Mouse (Mus musculus) thymus, adult 2 months (tissue): ENCODE results near the gene Dcps. TPM values are rescaled to one million over a fixed set of nuclear protein-coding genes. Genes with fewer than 3 reads are reported as not detected.
"Not testable (repeated sequence)": the region's sequence is repeated elsewhere in the genome, so short reads cannot be mapped to it uniquely, and the experiment has no call there.

Experiments used
- DNase-seq: peaks from one replicate; pipeline ENCODE4 v3.0.0; 2021
- H3K27ac ChIP-seq: fragments of 200-500 bp; 2 replicates; pipeline ENCODE4 v1.5.1; 2012; ENCODE audit warnings: low read length, control low read depth; ENCODE audit not compliant: control insufficient read depth, insufficient read depth
- H3K27me3 ChIP-seq: fragments of 200-500 bp; 2 replicates; pipeline ENCODE4 v1.6.1; 2012; ENCODE audit warnings: mild to moderate bottlenecking, low read length, moderate library complexity, mixed read lengths; ENCODE audit not compliant: control insufficient read depth, insufficient read depth
- H3K36me3 ChIP-seq: fragments of 200-500 bp; 2 replicates; pipeline ENCODE4 v1.6.1; 2012; ENCODE audit warnings: mild to moderate bottlenecking, low read length, moderate library complexity; ENCODE audit not compliant: control insufficient read depth, insufficient read depth
- H3K4me1 ChIP-seq: fragments of 200-500 bp; replicated peaks from 2 replicates; pipeline ENCODE4 v1.6.1; 2012; ENCODE audit warnings: low read length; ENCODE audit not compliant: control insufficient read depth, insufficient read depth
- H3K4me3 ChIP-seq: fragments of 200-500 bp; 2 replicates; pipeline ENCODE4 v1.5.1; 2012; ENCODE audit warnings: mild to moderate bottlenecking, low read length, control low read depth, moderate library complexity; ENCODE audit not compliant: control insufficient read depth, insufficient read depth
- CTCF ChIP-seq: fragments of 200-500 bp; IDR thresholded peaks from 2 replicates; pipeline ENCODE4 v1.5.1; 2012; ENCODE audit warnings: mild to moderate bottlenecking, control low read depth, low read length, moderate library complexity, borderline replicate concordance; ENCODE audit not compliant: control insufficient read depth, poor library complexity, insufficient read depth; ENCODE audit errors: extremely low read depth
- POLR2A ChIP-seq: fragments of 200-500 bp; IDR thresholded peaks from 2 replicates; pipeline ENCODE4 v1.6.1; 2012; ENCODE audit warnings: mild to moderate bottlenecking, low read length, control low read depth, moderate library complexity; ENCODE audit not compliant: control insufficient read depth, poor library complexity, insufficient read depth; ENCODE audit errors: extremely low read depth
- WGBS: fragments of 180-500 bp; shearing (Covaris S2); methylation state at CpG from one replicate; pipeline ENCODE4 v1.1.7; 2018; 5-methylcytosine and 5-hydroxymethylcytosine counted together
- polyA plus RNA-seq: library from polyadenylated mRNA; depleted of rRNA; stranded (reverse); fragments of >200 nt; gene quantifications from 2 replicates; pipeline ENCODE4 v1.2.3, GENCODE M21; 2012

Gene Dcps
- polyA plus RNA-seq, 1 experiment: 65.2 TPM

DNA sequence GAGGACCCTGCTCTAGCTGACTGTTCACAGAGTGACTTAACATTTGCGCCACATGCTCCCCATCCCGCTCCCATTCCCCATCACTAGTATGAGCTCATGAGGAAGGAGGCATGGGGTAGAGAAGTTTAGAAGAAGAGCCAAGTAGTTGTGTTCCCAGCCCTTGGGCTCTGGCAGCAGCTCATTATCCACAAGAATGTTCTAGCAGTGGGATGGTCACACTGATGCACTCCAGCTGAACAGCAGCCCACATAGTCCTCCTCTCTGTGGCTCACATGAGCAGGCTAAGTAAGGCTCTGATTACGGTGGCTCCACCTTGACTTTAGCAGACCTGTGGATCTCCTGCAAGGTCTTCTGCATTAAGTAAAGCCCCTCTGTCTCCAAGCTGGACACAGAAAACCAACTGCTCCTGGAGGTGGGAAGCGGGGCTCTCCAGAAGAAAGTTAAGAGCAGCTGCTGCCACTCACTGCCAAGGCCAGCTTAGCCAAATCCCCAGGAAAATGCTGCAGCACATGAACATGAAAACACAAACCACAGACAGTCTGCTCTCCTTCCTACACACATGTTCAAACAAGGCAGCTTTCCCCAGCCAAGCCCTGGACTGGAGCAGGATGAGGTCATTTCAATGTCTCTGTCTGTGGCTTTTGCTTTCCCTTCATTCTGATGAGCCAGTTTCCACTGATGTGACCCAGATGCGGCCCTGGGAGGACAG is 19.7 kb downstream of the Dcps start:
- Histone ChIP-seq H3K4me1 (no peaks in the 10 kb centered on the region), H3K27ac (no peak overlapping the region), H3K36me3 (no peaks in the 10 kb centered on the region), H3K4me3 (no peak overlapping the region), H3K27me3 (no peaks in the 10 kb centered on the region)
- 92% methylated on average over 5 of the region's 5 CpGs for WGBS
- no peak for TF ChIP-seq POLR2A
- DNase-seq: no peak

DNA sequence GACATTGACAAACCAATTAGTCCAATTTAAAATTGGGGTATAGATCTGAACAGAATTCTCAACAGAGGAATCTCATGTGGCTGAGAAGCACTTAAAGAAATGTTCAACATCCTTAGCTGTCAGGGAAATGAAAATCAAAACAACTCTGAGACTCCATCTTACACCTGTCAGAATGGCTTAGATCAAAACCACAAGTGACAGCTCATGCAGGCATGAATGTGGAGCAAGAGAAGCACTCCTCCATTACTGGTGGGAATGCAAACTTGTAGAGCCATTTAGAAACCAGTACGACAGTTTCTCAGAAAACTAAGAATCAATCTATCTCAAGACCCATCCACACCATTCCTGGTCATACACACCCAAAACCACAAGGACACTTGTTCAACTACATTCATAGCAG is 22.9 kb downstream of the Dcps start:
- H3K27ac ChIP-seq: no peak overlapping the region
- WGBS: 85% methylated on average over 1 of the region's 1 CpGs
- H3K4me1 ChIP-seq: no peaks in the 10 kb centered on the region
- H3K4me3 ChIP-seq: no peak overlapping the region
- H3K36me3 ChIP-seq: no peaks in the 10 kb centered on the region
- H3K27me3 ChIP-seq: no peaks in the 10 kb centered on the region
- no peak for TF ChIP-seq POLR2A
- no peak for TF ChIP-seq CTCF
- no peak for DNase-seq

DNA sequence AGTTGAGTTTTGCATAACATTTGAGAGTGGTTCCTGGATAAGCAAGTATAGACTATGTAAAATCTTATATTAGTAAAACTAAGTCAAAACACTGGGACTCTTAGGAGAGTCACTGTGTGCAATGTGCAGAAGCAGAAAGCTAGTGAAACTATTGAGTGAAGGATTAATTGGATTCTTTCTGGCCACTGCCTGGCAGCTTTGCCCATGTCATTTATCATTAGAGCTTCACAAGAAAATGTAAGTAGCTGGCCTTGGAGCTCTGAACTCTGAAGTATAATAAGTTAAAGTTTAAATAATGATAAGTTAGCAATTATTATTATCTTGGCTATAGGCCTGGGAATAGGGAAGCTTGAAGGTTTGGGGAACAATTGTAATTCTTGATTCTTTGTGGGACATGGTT is 27.0 kb downstream of the Dcps start:
- not testable (repeated sequence) for H3K4me3 ChIP-seq, H3K36me3 ChIP-seq, H3K27me3 ChIP-seq, H3K4me1 ChIP-seq, H3K27ac ChIP-seq, DNase-seq

GRCm38 (mm10) chr9:35147261-35147660 is 28.6 kb downstream of the Dcps start:
- not testable (repeated sequence) for H3K27me3 ChIP-seq, DNase-seq, H3K4me1 ChIP-seq, H3K4me3 ChIP-seq, H3K27ac ChIP-seq, H3K36me3 ChIP-seq
- WGBS: 95% methylated on average over 14 of the region's 14 CpGs

GRCm38 (mm10) chr9:35145829-35146228 is 30.0 kb downstream of the Dcps start:
- DNase-seq: no peak
- Histone ChIP-seq H3K36me3 (no peaks in the 10 kb centered on the region), H3K27me3 (no peaks in the 10 kb centered on the region), H3K27ac (no peak overlapping the region), H3K4me3 (no peak overlapping the region), H3K4me1 (no peaks in the 10 kb centered on the region)
- no peak for TF ChIP-seq CTCF
- no peak for TF ChIP-seq POLR2A
- 95% methylated on average over 1 of the region's 1 CpGs for WGBS

DNA sequence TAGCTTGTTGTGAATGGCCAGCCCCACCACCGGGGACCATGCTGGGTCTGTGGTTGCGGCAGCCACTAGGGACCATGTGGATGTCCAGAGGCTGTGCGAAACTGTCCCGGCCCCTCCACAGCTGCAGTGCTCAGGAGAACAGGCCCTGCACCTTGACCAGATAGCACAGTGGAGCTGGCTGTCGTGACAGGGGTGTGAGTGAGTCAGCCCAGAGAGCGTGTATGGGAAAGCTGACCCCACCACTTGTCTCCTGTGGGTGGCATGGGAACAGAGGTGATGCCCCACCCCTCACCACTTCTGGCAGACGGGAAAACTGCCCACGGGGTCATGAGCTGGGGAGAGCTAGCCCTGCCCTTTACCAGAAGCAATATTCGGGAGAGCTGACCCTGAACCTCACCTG is 30.7 kb downstream of the Dcps start:
- no peak for DNase-seq
- Histone ChIP-seq H3K27ac (no peak overlapping the region), H3K4me3 (no peak overlapping the region), H3K4me1 (no peaks in the 10 kb centered on the region), H3K27me3 (no peaks in the 10 kb centered on the region), H3K36me3 (no peaks in the 10 kb centered on the region)
- TF ChIP-seq POLR2A (no peak), CTCF (no peak)
- 96% methylated on average over 9 of the region's 9 CpGs for WGBS

DNA sequence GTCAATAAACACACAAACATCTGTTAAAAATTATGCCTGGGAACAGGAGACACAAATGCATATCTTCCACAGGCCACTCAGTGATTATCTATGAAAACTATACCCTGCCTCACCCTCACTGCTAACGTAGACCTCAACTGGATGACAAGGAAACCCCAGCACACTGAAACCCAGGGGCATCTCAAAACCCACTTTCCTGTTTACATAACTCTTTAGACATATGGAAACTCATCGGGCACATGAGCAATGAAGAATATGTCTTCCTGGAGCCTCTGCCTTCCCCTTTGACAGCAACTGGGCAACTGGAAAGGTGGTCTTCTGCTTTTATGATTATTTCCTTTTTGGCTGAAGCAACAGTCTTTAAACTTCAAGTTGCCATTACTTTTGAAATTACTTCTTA is 33.6 kb downstream of the Dcps start:
- no peak overlapping the region for H3K4me3 ChIP-seq

More for the DNA sequence above, 33.6 kb downstream of the Dcps start:
- TF ChIP-seq CTCF (no peak), POLR2A (no peak)
- no peaks in the 10 kb centered on the region for H3K27me3 ChIP-seq
- no peaks in the 10 kb centered on the region for H3K36me3 ChIP-seq
- no peak for DNase-seq
- H3K4me1 ChIP-seq: no peaks in the 10 kb centered on the region
- H3K27ac ChIP-seq: no peak overlapping the region
- WGBS: 54% methylated on average over 2 of the region's 2 CpGs
